Mouse (Mus musculus): Measurements from ENCODE around the gene Cap1.
A peak's percentile ranks its signal among the peaks of the same experiment; 100 is the strongest.

Cap1 gene

DNA sequence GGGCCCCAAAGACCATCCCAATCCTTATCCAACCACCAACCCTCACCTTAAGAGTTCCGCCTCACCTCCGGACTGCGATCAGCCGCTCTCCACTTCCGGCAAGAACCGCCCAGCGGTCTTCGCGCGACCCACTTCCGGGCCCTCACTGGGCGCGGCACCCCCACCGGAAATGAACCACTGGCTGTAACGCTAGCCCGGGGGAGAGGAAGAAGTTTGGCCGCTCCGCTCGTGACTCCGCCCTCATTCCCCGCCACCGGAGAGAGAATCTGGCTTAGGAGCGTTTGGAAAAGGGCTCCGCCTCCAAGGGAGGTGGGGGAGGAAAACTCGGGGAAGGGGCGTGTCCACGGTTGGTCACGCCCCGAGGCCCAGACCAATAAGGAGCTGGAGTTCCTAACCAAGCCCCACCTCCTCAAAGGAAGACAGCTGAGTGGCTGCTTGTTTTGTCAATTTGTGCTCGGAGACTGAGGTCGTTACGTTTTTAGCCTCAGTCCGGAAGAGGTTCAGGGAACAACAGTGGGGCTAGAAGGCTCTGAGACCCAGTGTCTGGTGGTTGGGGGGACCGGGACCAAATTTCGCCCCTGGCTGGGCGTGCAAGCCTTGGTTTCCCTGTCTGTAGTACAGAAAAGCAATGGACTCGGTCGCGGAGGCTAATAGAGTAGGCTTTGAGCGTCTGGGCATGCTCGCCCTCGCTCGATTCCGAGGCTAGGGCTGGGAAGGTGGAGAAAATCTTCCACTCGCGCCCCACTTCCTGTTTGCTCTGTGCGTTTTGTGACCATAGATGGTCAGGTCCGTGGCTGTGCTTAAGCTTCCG, at the start of gene Cap1:
TSS of gene Cap1 (minus strand) at position 289 of the 811 bp plus-strand sequence.
- peak; percentile 100 for DNase-seq

DNA sequence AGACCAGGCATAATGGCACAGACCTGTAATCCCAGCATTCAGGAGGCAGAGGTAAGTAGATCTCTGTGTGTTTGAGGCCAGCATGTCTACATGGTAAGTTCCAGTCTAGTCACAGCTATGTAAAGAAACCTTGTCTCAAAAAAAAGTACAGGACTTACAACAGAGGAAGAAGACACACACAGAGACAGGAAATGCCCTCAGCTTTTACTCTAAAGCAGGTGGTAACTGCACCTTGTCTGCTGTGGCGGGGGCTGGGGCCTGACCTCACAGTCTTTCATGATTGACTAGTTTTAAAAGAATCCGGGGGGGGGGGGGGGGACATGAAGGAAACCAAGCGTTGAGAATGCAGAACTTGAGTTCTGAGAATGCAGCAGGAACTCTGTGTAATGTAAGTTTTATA, 48.0 kb upstream of the Cap1 start:
- DNase-seq: no peak

DNA sequence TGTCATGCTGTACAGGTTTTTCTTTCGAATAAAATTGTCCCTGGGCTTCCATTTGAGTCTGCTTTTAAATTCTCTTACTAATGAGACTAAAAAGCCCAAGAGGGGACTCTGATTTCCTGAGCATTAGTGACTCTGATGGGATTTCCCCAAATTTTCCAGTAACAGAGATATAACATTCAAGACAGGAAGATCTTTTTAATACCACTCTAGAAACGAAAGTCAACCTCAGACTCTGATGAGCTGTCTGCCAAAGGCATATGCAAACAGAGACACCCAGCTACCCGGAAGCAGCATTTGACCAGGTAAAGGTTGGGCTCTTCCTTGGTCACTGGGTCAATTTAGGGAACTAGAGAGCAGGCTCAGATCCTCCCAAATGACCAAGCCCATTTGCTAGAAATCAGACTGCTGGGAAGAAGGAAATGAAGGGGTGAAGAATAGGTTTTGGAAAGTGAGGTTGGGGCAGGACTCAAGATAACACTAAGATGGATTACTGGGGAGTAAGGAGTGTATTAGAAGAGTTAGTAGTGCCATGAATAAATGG, 47.3 kb upstream of the Cap1 start:
- no peak for DNase-seq

DNA sequence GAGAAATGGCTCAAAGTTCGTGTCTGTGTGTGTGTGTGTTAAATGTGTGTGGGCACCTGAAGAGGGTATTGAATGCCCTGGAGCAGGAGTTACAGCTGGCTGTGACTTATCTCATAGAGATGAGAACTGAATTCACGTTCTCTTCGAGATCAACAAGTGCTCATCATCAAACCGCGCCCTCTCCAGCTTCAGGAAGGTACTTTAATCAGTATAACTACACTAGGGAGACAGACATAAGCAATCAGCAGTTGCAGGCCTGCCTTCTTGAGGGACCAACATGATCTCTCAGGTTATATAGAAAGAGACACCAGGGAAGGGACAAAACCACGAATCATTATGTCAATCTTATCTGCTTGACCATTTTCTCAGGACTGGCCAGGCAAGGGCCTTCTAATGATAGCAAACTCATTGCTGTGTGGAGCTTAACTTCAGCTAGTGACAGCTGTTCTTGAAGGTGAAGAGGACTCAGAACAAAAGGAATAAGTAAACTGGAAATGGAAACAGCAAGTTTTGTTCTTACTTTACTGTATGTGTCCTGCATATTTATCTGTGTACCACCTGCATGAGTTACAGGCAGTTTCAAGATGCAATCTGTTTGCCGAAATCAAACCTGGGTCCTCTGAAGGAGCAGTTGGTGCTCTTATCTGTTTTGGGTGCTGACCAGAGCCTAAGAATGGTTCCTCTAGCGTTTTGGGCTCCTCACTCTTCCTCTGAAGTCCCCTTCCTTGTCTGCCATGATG, 46.6 kb upstream of the Cap1 start:
- DNase-seq: no peak

DNA sequence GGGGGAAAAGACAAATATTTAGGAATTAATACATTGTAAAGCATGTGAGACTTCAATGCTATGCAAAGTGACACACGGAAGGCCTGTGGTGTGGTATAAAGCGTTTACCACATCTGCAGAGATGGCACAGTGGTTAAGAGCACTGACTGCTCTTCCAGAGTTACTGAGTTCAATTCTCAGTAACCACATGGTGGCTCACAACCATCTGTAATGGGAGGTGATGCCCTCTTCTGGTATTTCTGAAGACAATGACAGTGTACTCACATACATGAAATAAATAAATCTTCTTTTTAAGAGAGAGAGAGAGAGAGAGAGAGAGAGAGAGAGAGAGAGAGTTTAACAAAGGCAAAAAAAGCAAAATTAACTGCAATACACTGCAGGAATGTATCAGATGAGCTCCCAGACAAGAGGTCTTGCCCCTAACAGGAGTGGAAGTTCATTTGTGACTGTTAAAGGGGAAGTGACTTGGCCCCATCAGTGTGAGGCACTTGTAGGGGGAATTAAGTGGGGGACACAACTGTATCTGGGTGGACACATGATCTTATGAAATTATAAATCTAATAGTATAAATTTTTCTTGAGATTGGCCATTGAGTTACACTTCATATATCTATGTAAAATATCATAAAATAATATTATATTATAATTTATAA, 45.2 kb upstream of the Cap1 start:
- DNase-seq: no peak

DNA sequence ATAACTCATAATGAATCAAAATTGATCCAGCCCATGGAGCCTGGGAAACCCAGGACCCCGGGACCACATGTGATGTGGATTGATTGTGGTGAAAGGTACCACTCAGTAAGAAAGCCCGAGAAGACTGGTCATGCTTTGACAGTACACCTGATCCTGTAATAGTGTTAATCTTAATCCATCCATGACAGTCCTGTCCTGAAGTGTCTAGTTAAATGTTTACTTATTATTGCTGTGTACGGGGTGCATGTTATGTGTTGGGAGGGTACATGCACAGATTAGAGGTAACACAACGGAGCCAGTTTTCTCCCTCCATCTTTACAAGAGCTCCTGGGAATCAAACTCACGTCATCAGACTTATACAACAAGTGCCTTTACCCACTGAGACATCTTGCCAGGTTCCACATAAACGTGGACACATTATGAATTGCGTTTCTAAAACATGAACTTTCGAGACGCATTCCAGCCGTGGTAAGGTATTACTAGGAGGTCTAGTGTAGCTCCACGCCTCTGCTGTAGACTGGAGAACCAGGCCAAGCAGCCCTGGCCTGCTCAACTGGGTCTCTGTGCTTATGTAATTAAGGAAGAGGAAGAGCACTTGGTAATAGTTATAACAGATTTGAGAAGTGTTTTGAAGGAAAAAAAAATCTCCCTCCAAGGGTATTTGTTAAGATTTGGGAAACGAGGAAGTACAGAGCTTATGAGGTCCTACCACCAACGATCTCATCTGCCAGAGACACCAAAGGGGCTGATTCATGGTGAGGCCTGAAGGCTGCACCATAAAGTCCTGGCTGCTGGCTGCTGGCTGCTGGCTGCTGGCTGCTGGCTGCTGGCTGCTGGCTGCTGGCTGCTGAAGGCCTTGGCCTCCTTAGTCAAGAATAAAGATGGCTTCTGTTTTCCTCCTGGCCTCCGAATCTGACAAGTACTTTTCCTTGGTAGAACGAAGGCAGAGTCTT, 37.8 kb upstream of the Cap1 start:
- DNase-seq: no peak

DNA sequence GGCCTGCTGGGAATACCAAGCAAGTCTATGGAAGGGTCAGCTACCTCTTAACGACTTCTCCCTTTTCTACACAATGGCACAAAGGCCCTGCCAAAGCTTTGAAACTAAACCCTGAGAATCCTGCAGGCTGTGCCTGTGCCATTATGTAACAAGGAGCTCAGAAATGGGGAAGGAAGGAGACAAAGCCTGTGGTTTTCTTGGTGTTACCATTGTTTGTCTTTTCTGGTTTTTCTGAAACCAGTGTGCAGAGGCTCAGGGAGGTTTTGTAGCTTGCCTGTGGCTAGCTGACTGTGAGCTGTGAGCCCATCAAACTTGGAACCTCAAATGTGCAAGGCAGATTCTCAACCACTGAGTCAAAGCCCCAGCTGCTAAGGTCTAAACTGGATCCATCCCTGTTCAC, 37.0 kb upstream of the Cap1 start:
- no peak for DNase-seq

DNA sequence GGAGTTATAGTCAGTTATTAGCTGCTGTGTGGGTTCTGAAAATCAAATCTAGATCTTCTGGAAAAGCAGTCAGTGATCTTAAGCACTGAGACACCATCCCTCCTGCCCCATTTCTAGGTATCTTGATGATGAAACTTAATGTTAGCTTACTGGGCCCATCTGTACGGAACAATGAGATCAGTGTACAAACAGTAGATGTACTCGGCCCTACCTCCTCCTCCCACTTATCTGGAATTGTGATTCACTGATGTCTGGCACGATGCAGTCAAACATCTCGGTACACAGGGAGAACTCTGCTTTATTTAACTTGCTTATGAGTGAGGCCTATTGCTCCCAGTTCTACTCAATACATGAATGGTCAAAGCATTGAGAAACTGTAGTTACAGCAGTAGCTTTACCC, 30.1 kb upstream of the Cap1 start:
- DNase-seq: no peak

DNA sequence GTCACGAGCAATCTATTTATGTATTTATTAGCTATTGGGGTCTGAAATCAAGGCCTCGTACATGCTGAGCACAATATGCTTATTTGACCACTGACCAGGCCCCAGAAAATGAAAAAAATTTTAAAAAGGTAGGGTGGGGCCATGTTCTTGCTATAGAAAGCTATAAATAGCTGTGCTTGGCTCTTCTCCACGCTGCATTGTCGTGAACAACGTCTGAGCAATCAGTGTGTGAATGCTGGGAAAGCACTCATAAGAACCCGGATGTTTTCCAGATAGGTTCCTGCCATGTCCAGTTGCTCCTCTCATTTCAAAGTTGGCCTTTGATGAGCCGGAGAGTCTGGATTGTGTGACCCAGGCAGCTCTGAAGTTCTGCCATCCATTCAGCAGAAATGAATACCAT, 28.3 kb upstream of the Cap1 start:
- DNase-seq: no peak

DNA sequence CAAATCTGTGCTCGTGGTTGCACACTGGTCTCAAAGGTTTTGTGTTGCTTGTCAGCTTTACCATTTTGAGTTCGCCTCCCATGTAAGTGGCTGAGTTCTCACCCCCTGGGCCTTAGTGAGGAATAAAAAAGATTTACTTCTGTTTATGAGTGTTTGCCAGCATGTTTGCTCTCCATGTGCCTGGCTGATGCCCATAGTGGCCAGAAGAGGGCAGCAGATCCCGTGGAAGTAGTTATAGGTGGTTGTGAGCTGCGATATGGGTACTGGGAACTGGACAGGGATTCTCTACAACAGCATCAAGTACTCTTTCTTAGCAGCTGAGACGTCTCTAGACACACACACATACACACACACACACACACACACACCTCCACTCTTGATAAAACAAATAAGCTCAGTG, 26.8 kb upstream of the Cap1 start:
- no peak for DNase-seq

DNA sequence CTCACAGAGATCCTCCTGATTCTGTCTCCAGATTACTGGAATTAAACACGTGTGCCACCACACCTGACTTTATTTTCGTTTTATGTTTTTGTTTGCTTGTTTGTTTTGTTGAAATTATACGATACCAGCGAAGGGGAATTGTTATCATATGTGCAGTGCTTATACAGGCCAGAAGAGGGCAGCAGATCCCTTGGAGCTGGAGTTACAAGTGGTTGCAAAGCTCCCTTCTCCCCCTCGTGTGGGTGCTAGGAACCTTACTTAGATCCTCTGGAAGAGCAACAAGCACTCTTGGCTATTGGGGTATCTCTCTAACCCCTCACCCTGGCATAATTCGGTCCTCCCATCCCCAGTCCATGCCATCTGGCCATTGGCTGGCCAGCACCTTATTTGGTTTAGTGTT, 24.7 kb upstream of the Cap1 start:
- peak; percentile 44 for DNase-seq

DNA sequence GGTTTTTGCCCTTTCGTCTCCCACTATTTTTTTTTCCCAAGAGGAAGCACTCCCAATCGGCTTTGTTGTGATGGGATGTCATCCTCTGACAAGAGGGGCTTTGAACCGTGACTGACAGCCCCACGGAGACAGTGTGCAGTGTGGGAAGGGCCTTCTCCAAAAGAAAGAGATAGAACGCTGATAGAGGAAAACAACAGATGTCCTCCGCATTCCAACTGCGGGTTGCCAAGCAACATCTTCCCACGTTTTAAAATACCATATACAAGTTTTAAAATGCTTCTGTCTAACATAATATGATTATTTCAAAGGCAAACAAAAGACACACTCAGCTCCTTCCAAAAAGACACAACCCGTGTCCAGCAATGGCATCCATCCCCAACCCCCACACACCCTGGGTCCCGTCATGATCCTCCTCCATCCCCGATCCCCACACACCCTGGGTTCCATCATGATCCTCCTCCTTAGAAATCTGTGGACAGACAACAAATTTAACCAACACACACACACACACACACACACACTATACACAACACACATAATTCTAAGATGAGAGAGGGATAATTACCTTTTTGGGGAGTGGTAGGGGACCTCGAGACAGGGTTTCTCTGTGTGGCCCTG, 23.8 kb upstream of the Cap1 start:
- no peak for DNase-seq

DNA sequence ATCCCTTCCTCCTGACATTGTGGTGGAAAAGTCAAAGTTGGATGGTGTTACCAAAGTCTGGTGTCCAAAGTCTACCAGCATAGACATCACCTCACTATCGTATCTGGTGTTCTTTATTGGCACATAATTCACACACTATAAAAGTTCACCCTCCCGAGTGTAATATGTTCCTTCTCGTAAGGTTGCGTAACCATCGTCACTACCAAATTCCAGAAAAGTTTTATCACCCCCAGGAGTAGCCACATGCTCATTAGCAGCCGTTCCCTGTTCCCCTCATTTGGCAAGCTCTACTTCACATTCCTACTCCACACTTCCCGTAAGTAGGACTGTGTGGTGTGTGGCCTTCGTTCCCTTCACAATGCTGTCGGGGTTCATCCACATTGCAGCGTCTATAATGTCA, 19.5 kb upstream of the Cap1 start:
- no peak for DNase-seq

DNA sequence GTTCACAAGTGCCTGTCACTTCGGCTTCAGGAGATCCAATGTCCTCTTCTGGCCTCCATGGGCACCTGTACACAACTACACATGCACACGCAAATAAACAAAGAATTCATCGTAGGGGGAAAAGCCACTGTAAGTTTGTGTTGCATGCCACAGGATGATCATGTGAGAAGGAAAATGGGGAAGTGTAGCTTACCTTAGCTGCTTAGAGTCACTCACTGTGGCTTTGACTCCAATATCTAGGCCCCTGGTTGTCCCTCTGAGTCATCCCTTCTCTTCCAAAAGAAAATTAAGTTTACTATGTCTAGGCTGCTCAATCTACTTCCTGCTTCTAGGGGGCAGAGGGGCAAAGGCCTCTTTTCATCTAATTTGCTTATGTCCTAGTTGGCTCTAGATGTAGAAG, 17.9 kb upstream of the Cap1 start:
- DNase-seq: no peak

DNA sequence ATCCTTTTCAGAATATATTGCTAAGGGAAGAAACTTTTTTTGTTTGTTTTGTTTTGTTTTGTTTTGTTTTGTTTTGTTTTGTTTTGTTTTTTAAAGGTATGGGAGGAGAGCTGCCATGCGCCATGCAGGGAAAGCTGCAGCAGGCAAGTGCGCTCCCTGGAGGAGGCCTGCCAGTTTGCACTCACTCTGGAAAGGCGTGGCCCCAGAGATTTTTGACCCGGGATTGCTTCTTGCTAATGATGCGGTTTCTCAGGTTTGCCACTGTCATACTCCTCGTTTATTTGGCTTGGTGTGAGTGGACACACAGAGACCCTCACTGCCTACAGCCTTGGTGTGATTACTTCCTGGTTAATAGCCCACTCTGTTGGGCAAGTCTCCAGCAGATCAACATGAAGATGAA, 16.3 kb upstream of the Cap1 start:
- DNase-seq: peak; percentile 35

DNA sequence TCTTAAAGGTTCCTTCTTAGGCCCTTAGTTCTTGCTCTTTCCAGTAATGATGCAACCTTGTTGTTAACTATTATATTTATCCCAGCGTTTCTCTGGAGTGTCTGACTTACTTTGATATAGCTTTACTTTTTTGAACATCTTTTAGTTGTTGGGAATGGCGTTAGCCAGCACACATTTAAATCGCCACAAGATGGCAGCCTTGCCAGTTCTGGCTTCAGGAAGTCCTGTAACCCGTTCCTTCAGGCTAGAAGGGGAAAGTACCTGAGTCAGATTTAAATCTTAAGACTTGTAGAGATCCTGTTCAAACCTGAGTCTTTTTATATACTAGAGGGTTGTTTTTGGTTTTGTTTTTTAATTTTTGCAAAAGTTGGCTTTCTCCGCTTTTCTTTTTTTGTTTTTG, 12.5 kb upstream of the Cap1 start:
- DNase-seq: peak; percentile 74

DNA sequence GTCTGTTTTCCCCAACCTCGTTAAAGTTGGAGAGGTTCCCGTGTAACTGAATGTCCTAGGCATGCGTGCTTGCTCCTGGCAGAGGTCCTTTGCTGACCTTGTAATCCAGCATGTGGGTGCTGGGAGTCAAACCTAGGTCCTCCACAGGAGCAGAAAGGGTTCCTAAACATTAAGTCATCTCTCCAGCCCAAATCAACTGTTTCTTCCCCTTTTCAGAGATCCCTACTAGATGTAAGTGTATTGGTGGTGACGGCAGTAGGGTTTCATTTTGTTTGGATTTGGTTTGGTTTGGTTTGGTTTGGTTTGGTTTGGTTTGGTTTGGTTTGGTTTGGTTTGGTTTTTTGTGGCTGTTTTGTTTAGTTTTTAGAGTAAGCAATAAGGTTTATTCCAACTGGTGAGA, 11.9 kb upstream of the Cap1 start:
- no peak for DNase-seq

DNA sequence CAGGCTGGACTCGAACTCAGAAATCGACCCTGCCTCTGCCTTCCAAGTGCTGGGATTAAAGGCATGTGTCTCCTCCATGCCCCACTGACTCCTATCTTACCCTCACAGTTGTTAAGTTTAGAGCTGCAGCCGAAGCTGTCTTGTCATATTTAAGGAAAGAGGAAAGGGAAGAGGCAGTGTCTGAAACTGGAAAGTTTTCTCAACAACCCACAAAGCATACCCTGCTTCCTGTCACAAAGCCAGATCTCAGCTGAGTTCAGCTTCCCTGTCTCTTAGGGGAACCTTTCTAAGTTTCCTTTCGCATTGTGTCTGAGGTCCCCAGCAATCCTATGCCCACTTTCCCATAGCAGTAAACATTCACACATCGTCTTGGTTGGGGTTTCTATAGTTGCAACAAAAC, 6.3 kb upstream of the Cap1 start:
- DNase-seq: no peak

DNA sequence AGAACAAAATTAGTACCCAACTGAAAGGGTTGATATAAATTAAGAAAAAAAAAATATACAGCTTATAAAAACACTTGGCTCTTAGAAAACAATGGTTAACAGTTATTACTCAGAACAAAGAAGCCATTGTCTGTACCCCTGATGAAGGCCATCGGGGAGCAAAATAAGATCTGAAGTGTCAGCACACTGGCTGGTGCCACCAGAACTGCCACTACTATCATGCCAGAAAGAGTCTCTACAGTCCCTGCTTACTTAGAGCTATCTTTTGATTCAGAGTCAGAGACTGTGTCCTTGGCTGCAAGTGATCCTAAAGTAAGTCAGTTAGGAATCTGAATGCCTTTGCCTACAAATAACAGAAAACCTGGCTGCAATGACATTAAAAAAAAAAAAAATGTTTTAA, 5.7 kb upstream of the Cap1 start:
- DNase-seq: peak; percentile 73

DNA sequence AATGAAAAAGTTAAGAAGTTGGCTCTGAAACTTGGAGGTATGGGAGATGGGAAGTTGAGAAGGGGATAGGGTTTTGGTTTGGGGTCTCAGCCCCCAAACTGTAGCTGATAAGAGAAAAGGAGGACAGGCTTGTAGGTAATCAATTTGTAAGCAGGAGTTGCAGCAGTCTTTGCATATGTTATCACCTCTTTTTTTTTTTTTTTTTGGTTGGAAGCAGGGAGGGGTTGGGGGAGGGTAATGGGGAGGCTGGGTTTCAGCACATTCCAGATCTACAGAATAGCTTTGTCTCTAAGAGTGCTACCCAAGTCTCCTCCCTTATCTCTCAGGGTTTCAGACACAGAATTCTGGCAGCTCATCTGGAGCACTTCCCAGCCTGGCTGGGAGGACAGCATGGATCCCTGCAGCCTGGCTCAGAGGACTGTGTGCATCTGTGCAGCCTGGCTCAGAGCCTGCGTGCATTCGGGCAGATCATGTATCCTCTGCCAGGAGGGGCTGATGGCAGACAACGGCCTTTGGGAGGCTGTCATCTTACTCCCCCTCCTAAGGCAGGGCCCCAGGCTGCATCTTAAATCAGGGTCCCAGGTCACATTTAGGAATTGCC, 5.1 kb upstream of the Cap1 start:
- peak; percentile 78 for DNase-seq

DNA sequence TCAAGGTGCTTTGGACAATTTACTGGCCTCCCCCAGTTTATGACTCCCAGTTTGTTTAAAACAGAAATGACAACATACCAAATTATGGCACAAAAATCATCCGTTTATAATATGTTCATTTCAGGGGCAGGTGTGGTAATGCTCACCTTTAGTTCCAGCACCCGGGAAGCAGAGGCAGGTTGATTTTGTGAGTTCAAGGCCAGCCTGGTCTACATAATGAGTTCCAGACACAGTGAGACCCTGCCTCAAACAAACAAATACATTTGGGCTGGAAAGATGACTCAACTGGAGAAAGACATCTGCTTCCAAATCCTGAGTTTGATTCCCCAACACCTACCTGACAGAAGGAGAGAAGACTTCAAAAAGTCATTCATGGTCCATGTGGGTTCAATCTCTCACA, 1.5 kb upstream of the Cap1 start:
- DNase-seq: no peak

All from retina, postnatal 1 day (tissue).